Mouse (Mus musculus): ENCODE data around the gene Ntrk3.

The Ntrk3 gene

GRCm38 (mm10) chr7:78720989-78721816, 16.6 kb downstream of the Ntrk3 start:
- DNase-seq (ENCODE audit: low read depth) = no peak

- no peak for DNase-seq (ENCODE audit: low read depth)
Measured at GRCm38 (mm10) chr7:78719795-78720460, 17.9 kb downstream of the Ntrk3 start.

- DNase-seq (ENCODE audit: low read depth) = no peak
Measured at GRCm38 (mm10) chr7:78719117-78719516, 18.7 kb downstream of the Ntrk3 start.

GRCm38 (mm10) chr7:78718191-78718609, 19.6 kb downstream of the Ntrk3 start:
- DNase-seq (ENCODE audit: low read depth) = no peak

GRCm38 (mm10) chr7:78707708-78708107, 30.1 kb downstream of the Ntrk3 start:
- no peak for DNase-seq (ENCODE audit: low read depth)

- DNase-seq (ENCODE audit: low read depth) = no peak
Measured at GRCm38 (mm10) chr7:78707122-78707521, 30.7 kb downstream of the Ntrk3 start.

GRCm38 (mm10) chr7:78702676-78703075, 35.1 kb downstream of the Ntrk3 start:
- peak; percentile 12 for DNase-seq (ENCODE audit: low read depth)

GRCm38 (mm10) chr7:78695200-78695599, 42.6 kb downstream of the Ntrk3 start:
- DNase-seq (ENCODE audit: low read depth) = no peak

- DNase-seq (ENCODE audit: low read depth) = no peak
Measured at GRCm38 (mm10) chr7:78693148-78693547, 44.7 kb downstream of the Ntrk3 start.

- no peak for DNase-seq (ENCODE audit: low read depth)
Measured at GRCm38 (mm10) chr7:78690956-78691355, 46.9 kb downstream of the Ntrk3 start.

GRCm38 (mm10) chr7:78684943-78685342, 52.9 kb downstream of the Ntrk3 start:
- no peak for DNase-seq (ENCODE audit: low read depth)

- no peak for DNase-seq (ENCODE audit: low read depth)
Measured at GRCm38 (mm10) chr7:78680871-78681270, 56.9 kb downstream of the Ntrk3 start.

- no peak for DNase-seq (ENCODE audit: low read depth)
Measured at GRCm38 (mm10) chr7:78669407-78669806, 68.4 kb downstream of the Ntrk3 start.

- no peak for DNase-seq (ENCODE audit: low read depth)
Measured at GRCm38 (mm10) chr7:78668916-78669315, 68.9 kb downstream of the Ntrk3 start.

- DNase-seq (ENCODE audit: low read depth) = no peak
Measured at GRCm38 (mm10) chr7:78668003-78668635, 69.7 kb downstream of the Ntrk3 start.

GRCm38 (mm10) chr7:78660832-78661231, 77.0 kb downstream of the Ntrk3 start:
- no peak for DNase-seq (ENCODE audit: low read depth)

- no peak for DNase-seq (ENCODE audit: low read depth)
Measured at GRCm38 (mm10) chr7:78659846-78660245, 78.0 kb downstream of the Ntrk3 start.

- DNase-seq (ENCODE audit: low read depth) = peak; percentile 63
Measured at GRCm38 (mm10) chr7:78658026-78658425, 79.8 kb downstream of the Ntrk3 start.

GRCm38 (mm10) chr7:78656181-78656580, 81.6 kb downstream of the Ntrk3 start:
- DNase-seq (ENCODE audit: low read depth) = no peak

GRCm38 (mm10) chr7:78653686-78654085, 84.1 kb downstream of the Ntrk3 start:
- DNase-seq (ENCODE audit: low read depth) = no peak

- no peak for DNase-seq (ENCODE audit: low read depth)
Measured at GRCm38 (mm10) chr7:78652296-78652695, 85.5 kb downstream of the Ntrk3 start.

GRCm38 (mm10) chr7:78651540-78651939, 86.3 kb downstream of the Ntrk3 start:
- no peak for DNase-seq (ENCODE audit: low read depth)

- no peak for DNase-seq (ENCODE audit: low read depth)
Measured at GRCm38 (mm10) chr7:78643667-78644066, 94.1 kb downstream of the Ntrk3 start.

Data from fibroblast of lung, adult 2 months (primary cell).